Mouse (Mus musculus) urinary bladder, postnatal 10 days (tissue): ENCODE data around the gene Olfr462.
"Not testable (repeated sequence)": the region's sequence is repeated elsewhere in the genome, so short reads cannot be mapped to it uniquely, and the experiment has no call there.

Experiments
- DNase-seq: peaks from one replicate; pipeline ENCODE4 v3.0.0; 2022; ENCODE audit warnings: low spot score

Olfr462 gene

DNA sequence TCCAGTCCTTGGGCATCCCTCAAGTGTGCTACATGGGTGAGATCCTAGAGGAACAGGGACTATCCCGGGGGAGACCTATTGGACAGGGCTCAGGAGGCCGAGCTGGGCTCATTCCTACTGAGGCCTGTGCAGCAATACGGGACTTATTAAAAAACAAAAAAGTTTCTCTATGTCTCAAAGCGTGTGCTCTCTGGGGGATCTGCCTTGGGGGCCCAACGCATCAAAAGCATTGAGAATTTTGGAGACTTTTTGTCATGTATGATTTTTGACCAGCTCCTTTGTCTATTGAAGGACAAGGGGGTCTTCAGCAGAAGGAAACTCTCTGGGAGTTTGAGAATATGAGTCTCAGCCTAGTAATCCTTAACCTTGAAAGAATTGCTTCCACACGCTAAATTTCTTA, at the start of gene Olfr462:
Olfr462 (minus strand) TSS at position 101 of the 400 bp plus-strand sequence.
- DNase-seq, result no peak

DNA sequence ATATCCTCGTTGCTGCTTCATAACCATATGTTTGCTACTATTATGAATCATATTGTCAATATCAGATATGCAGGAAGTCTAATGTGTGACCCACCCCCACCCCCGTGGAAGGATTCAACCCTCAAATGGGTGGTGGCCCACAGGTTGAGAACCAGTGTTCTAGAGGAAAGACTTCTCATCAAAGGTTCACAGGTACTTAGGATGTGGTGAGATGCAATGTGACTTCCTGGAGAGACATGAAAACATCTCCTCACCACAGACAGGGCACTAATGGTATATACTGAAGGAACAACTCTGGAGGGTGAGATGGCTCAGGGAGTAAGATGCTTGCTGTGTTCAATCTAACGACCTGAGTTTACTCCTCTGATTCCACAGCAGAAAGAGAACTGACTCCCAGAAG, 43.4 kb upstream of the Olfr462 start:
- DNase-seq, result no peak

DNA sequence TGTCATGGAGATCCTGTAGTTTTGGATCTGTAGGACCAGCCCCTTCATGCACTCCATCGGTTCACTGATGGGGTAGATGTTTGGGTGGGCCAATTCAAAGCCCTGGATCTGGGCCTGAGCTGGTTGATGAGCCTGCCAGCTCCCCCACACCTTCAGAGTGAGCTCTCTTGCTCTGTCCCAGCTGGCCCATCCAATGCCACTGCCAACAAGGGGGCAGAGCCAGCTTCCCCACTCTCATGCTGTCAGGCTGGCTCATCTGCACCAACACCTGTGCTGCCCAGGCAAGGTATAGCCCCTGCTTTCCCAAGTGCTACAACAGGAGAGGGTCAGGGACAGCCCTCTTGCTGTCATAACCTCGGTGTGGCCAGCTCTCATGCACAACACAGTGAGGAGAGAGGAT, 41.7 kb upstream of the Olfr462 start:
- DNase-seq, result no peak

DNA sequence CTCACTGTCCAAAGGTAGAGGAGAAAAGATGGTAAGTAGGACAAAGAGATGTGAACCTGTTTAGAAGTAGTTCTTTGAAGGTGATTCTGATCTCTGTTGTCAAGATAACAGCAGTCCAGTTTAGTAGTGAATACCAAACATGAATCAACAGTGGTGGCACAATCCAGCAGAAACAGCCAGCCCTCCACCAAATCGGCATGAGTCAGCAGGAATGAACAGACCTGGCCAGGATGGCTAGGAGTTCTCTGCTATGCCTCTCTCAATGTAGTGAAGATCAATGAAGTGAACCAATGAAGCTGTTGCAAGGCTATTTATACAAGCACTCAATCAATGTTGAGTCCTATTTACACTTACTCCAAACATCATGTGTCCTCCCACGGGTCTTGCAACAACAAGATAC, 38.3 kb upstream of the Olfr462 start:
- no peak for DNase-seq

DNA sequence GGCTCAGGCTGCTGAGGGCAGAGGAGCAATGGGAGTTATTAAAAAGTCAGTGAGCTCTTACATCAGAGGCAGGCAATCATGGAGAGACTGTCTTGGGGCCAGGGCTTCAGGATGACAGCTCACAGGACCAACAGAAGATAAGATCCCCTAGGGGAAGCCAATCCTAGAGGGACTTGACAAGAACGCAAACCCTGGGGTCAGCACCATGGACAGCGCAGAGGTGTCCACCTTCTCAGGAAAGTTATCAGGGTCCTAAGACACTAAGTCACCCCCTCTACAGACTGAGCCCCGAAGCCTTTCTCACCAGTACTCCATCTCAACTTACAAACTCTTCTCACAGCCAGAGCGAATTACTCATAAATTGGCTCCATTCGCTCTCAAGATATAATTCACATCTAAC, 28.9 kb upstream of the Olfr462 start, which contains the start of gene Olfr464:
Olfr464 (minus strand) TSS at position 2 of the 400 bp plus-strand sequence.
- no peak for DNase-seq

DNA sequence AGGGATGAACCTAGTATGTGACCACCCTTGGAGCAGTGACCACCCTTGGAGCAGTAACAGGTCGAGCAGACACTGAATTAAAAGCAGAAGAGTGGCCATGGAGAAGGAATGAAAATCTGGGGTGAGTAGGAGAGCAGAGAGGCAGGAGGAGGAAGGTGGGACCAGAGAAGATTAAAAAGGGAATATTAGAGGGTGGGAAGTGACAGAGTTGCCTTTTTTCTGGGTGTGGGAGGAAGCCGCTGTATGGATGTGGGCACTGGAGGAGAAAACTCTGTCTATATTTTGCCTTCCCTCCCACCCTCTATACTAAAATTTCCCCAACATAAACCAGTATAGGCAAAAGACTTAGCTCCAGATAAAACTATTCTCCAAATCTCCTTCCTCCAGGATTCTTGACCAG, 28.2 kb upstream of the Olfr462 start:
- DNase-seq, result no peak

DNA sequence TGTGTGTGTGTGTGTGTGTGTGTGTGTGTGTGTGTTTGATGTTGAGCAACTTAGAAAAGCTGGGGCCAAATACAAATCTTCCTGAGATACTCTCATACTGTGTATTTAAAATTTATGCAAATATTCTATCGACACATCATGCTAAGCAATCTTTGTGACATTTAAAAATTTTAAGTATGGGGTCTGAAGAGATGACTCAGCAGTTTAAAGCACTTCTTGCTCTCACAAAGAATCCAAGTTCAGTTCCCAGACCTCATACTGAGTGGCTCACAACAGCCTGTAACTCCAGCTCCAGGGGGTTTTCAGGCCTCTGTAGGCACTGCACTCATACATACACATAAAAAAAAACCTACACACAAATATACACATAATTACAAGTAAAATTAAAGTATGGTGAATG, 23.9 kb upstream of the Olfr462 start:
- DNase-seq, result no peak

DNA sequence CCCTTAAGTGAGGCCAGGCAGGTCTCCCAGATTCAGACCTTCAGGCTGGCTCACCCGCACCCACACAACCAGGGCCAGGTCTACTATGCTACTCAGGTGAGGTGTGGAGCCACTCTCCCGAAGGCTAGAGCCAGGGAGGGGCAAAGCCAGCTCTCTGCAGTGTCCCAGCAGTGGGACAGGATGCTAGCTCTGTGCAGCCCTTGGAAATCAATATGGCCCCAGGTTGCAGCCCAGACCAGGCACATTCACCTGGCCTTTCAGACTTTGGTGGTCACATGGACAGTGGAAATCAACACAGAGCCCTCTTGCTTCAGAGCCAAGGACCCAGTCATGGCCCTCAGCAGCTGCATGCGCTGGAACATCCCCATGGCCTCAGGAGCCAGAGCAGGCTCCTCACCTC, 12.3 kb upstream of the Olfr462 start:
- no peak for DNase-seq

DNA sequence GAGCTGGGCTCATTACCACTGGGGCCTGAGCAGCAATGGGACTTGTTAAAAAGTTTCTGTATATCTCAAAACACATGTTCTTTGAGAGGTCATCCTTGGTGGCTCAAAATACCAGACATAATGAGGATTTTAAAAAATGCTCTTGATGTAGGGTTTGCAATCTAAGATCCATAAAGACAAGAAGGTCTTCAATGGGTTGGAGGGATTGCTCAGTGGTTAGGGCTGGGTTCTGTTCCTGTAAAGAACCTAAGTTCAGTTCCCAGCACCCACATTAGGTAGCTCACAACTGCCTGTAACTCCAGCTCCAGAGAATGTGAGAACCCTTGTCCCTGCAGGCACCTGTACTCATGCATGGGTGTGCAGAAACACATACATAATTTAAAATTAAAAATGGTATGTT, 5.2 kb upstream of the Olfr462 start, which contains the start of gene Olfr463:
Olfr463 (minus strand) TSS at position 101 of the 400 bp plus-strand sequence.
- no peak for DNase-seq

DNA sequence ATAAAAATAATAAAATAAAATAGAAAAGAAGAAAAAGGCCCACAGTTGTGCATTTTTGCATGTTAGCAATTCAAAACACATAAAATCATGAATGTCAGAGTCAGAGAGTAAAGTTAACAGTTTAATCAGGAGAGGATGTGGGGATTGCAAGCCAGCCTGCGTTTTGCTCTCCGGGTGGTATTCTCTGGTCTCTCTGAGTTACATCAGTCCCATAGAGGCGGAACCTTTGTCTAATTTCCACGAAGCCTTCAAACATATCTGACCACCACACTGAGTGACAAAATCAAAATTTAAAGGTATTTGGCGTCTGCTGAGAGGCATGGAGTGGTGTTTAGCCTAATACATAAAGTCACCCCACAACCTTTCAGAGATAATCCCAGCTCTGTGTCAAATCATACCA, 7.2 kb downstream of the Olfr462 start:
- no peak for DNase-seq

DNA sequence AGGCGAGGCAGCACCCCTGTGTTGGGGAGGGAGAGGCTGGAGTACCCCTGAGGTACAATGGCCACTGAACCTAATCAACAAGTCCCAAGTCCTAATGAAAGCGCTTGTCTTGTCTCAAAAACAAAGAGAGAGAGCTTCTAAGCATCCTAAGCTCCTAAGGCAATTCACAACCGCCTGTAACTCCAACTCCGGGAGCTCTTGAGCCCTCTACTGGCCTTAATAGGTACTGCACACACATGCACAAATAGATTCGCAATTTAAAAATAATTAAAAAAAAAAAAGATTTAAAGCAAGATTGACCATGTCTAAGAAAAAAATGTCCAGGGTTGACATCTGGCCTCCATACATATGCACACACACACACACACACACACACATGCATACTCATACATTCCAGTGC, 8.6 kb downstream of the Olfr462 start:
- no peak for DNase-seq

DNA sequence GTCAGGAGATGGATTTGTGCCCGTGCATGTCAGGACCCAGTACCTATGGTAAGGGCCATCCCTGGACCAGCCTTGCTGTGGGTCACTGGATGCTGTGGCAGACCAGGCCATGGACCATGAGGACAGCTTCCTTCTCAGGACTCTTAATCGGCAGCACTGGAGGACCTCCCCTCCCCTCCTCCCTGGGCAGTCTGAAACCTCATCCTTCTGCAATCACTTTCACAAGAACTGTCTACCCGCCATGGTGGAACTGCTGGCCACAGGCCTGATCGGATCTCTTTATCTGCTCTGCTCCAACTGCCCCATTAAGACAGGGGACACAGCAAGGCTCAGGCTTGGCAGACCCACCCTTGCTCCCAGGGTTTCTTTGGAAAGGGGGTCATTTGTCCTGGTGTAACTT, 10.4 kb downstream of the Olfr462 start:
- DNase-seq, result no peak

DNA sequence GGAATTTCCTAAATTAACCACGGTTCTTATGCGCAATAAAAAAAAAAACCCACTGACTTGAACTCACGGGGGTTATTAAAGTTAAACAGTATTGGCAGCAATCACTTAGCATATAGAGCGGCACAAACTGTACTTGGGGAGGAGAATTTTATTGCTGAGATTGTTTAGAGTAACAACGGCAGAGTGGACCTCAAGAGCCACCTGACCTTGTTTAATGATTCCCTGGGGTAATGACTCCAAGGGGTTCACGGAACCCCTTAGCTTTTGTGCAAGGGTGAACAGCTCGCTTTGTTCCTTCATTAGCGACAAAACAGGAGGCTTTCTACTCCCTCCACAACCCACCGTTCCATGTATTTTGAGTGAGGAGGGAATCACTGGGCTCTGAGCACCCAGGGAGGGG, 12.2 kb downstream of the Olfr462 start:
- no peak for DNase-seq

DNA sequence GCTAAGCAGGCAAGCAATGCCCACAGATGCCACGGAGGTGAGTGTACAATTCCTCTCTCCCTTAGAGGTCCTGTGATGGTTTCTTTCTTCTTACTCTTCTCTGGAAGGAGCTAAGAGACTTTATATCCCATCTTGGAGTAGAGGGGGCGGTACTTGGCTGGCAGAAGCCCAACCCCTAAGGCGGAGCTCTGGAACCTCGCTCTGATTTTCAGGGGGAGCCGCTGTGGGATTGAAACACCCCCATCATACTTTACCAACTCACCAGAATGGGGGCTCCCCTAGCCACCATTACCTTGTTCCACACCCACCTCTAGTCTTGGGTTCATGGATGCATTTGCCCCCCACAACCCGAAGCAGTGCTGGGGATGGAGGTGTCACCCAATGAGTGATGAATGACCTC, 16.6 kb downstream of the Olfr462 start, which contains the start of gene Epx:
Epx (minus strand) TSS at position 101 of the 400 bp plus-strand sequence.
- no peak for DNase-seq

DNA sequence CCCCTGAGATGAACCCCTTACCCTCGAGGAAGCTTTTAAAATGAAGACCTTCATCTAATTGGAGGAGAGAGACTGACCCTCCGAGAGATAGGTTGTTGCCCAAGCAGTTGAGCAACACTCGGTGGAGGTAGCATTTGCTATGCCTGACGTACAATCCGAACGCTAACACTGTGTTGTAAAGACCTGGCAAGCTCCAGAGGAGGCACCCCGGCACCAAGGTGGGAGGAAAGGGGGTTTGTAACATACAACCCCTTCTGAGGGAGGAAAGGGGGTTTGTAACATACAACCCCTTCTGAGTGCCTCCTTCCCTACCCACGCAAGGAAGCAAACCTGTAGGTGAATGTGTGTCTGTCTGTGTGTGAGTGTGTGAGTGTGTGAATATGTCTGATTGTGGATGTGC, 20.3 kb downstream of the Olfr462 start:
- DNase-seq, result no peak

DNA sequence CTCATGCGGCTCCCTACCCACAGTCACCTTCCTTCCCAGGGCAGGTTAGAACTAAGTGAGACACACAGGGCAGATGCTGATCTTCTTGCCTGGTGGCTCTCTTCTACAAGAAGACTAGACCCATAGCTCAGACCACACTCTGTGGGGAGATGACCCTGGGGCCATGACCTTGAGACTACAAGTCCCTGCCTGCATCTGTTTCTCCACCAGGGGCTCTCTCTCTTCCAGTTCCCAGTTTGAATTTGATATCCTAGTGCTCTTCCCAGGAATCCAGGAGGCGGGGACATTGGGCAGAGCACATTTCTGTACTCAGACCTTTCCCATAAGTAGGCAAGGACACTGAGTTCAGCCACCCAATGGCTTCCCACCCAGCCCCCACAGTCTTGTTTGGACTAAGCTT, 22.0 kb downstream of the Olfr462 start:
- no peak for DNase-seq

DNA sequence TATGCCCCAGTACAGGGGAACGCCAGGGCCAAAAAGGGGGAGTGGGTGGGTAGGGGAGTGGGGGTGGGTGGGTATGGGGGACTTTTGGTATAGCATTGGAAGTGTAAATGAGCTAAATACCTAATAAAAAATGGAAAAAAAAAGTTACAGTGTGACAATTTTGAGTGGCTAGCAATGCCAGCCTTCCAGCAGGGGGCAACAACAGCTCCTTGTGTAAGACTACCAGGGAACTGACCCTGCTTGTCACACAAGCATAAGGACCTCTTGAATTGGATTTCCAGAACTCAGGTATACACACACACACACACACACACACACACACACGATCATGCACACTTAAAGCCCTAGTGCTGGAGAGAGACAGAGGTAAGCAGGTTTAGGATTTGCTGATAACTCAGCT, 25.2 kb downstream of the Olfr462 start:
- DNase-seq, result not testable (repeated sequence)

DNA sequence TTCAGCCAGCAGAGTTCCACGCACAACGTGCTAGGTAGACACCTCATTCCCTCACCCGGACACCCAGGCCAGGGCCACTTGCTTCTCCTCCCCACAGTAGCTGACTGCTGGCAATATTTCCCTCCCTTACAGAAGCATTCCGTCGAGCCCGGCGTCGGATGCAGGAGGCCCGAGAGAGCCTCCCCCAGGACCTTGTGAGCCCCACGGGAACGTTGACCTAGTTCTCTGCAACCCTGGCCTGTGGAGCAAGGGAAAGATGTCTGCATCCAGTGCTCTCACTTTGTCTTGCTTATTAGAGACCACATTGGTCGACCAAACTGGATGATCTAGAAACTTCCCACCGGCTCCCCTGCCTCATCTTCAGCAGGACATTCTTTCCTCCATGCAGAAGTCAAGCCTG, 29.3 kb downstream of the Olfr462 start:
- no peak for DNase-seq

DNA sequence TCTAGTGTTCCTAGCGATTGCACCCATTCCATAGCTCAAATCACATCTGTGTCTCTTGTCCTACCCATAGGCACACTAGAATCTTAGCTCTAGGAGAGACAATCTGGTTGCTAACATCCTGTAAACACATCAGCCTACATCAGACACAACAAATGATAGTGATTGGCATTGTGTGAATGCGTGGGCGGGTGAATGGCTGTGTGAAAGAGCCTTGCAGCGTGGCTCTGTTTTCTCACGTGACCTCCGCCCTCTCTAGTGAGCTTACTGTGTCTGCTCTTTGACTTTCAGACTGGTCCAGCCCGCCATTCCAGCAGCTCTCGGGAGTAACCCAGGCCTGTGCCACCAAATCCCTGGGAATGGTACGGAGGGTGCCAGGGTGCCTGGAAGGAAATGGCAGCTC, 31.6 kb downstream of the Olfr462 start:
- no peak for DNase-seq

DNA sequence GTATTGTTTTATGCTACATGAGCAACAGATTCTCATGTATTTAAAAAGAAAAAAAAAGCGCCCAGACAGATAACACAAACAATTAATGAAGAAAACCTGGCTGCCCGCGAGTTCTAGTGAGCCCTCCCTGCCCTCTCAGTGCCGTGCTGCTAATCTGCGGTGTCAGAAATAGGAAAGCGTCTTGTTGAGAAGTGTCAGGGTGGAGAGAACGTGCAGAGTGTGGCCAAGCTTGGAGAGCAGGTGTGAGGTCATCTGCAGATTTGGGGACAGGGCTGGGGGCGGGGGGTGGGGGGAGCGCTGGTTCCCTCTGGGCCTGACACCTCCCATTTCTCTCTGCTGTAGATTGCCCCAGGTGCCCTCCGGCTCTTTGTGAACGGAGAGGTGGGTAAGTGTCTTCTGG, 32.8 kb downstream of the Olfr462 start:
- no peak for DNase-seq

DNA sequence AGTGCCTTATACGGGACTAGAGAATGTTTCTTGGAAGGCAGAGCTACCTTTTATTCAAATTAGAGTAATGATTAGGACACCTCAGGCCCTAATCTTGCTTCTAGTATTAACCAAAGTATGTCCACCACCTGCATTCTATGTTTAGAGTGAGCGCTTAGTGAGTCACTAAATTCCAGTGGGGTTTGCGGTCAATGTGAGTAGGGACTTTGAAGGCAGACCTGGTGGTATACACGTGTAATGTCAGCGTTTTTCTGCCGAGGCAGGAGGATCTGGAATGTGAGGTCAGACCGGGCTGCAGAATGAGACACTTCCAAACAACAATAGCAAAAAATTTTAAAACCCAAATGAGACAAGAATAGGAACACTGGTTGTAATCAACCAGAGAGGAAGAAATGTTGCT, 37.5 kb downstream of the Olfr462 start:
- DNase-seq, result no peak

DNA sequence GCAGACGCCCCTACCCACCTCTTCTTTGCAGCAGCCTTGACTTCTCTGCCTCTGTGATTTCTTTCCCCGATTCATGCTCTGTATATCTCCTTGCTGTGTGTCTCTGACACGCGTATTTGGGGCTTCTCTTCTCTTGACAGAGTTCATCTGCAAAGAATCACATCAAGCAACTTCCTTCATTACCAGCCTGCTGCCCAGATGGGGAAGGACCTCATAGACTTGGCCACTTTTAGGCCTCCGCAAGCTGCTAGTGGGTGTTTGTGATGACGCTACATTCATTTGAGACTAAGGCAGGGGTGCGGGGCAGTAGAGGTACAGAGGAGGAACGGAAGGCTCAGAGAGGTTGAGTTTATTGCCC, 38.5 kb downstream of the Olfr462 start:
- no peak for DNase-seq

DNA sequence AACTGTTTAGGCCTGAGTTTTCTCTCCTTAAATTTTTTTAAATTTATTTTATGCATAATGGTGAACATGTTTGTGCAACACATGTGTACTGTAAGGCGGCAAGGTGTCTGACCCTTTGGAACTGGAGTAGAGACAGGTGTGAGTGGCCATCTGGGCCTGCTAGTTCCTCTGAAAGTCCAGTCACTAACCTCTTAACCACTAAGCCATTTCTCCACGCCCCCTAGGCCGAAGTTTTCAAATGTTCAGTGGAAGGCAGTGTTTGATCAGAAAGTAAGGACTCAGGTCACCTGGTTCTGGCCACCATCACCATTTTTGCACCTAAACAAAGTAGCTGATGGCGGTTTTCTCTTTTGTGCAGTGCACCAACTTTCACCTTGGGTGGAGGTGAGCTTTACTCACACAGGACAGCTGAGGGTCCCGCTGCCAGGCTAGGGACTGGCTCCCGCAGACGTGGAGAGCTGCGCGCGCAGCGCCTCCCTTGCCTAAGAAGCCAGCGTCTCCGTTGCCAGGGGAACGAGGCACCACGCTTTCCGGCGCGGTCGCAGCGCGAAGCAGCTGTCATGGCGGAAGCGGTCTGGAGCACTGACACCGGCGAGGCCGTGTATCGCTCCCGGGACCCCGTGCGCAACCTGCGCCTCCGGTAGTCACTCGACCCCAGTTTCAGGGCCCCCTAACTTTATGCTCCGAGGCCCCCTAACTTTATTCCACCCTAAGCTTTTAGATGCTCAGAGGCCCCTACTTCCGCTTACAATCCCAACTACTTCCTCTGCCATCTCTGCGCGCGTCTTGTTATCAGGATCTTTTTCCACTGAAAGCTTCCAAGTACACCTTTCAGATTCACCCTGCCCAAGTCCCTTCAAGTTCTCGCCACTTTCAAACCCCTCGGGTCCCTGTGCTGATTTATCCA, 39.1 kb downstream of the Olfr462 start, which contains the start of gene Mks1:
Mks1 (plus strand) TSS at position 526 of the 907 bp plus-strand sequence.
- peak; percentile 60 for DNase-seq

DNA sequence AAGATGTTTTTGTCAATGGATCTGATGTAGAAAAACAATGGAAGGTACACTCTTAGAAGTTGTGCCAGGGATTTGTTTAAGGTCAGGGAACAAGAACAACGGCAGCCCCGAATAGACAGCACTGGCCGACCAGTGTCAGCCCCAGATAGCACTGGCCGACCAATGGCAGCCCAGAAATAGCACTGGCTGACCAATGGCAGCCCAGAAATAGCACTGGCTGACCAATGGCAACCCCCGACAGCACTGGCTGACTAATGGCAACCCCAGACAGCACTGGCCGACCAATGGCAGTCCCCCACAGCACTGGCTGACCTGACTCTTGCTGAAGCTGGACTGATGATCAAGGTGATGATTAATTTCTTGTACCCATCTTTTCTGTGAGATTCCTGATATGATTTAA, 44.2 kb downstream of the Olfr462 start:
- DNase-seq, result no peak
